Mouse (Mus musculus) heart, postnatal 14 days (tissue): ENCODE measurements around the gene 4930505A04Rik. TPM values are rescaled to one million over a fixed set of nuclear protein-coding genes. Genes with fewer than 3 reads are reported as not detected.

Source experiments
- total RNA-seq, 2 experiments: library from RNA; stranded (reverse); gene quantifications; 2 replicates each; pipeline ENCODE4 v1.2.3; 2021

Gene 4930505A04Rik
- total RNA-seq, 2 experiments from 2014 or later, result not detected

Other genes with a start within 250 kb of the 4930505A04Rik start
- 100 to 1,000 TPM; 509 to 527 TPM for gene Sptbn1, start 203.7 kb downstream of the 4930505A04Rik start, total RNA-seq
- gene Acyp2, start 177.8 kb upstream of the 4930505A04Rik start, total RNA-seq, result 10 to 100 TPM; 62.3 to 66.1 TPM